Mouse (Mus musculus) myocyte (in vitro differentiated cells): ENCODE measurements around the gene C130079G13Rik. TPM values are rescaled to one million over a fixed set of nuclear protein-coding genes. Genes with fewer than 3 reads are reported as not detected.
"Not testable (repeated sequence)": the region's sequence is repeated elsewhere in the genome, so short reads cannot be mapped to it uniquely, and the experiment has no call there.

Experiments
- H3K27me3 ChIP-seq: one replicate; pipeline ENCODE4 v1.6.1; 2011; ENCODE audit not compliant: control insufficient read depth, insufficient read depth, insufficient read length
- H3K36me3 ChIP-seq: one replicate; pipeline ENCODE4 v1.6.1; 2011; ENCODE audit not compliant: control insufficient read depth, insufficient read depth
- H3K4me2 ChIP-seq: one replicate; pipeline ENCODE4 v1.6.1; 2011; ENCODE audit warnings: low read depth, control low read depth
- H3K4me3 ChIP-seq: one replicate; pipeline ENCODE4 v1.5.1; 2011; ENCODE audit warnings: mild to moderate bottlenecking, control low read depth, moderate library complexity
- H3K79me2 ChIP-seq: one replicate; pipeline ENCODE4 v1.6.1; 2011; ENCODE audit not compliant: control insufficient read depth, insufficient read depth
- H3ac ChIP-seq: one replicate; pipeline ENCODE4 v1.6.1; 2011; ENCODE audit not compliant: control insufficient read depth, insufficient read length
- CEBPB ChIP-seq: IDR thresholded peaks from 2 replicates; pipeline ENCODE4 v1.6.1; 2011; ENCODE audit warnings: mild to moderate bottlenecking, moderate library complexity; ENCODE audit not compliant: poor library complexity, insufficient read depth, severe bottlenecking
- E2F4 ChIP-seq: IDR thresholded peaks from one replicate; pipeline ENCODE4 v1.6.1; 2011; ENCODE audit warnings: mild to moderate bottlenecking, control low read depth, moderate library complexity; ENCODE audit not compliant: insufficient read depth
- MAX ChIP-seq: IDR thresholded peaks from one replicate; pipeline ENCODE4 v1.6.1; 2011; ENCODE audit warnings: low read depth, mild to moderate bottlenecking, control low read depth
- MYOD1 ChIP-seq, 3 experiments: IDR thresholded peaks; one replicate each; pipeline ENCODE4 v1.6.1; 2011; ENCODE audit warnings: control low read depth in 2 of 3, low read depth in 2 of 3, mild to moderate bottlenecking in 2 of 3, moderate library complexity in 1 of 3; ENCODE audit not compliant: insufficient read length in 2 of 3, control insufficient read depth in 1 of 3
- MYOG ChIP-seq, 3 experiments: IDR thresholded peaks; one replicate each; pipeline ENCODE4 v1.6.1; 2011; ENCODE audit warnings: control low read depth in 2 of 3, low read depth in 2 of 3, mild to moderate bottlenecking in 2 of 3; ENCODE audit not compliant: insufficient read length in 2 of 3, control insufficient read depth in 1 of 3, insufficient read depth in 1 of 3
- POLR2A ChIP-seq: IDR thresholded peaks from one replicate; pipeline ENCODE4 v1.6.1; 2011; ENCODE audit warnings: low read depth, mild to moderate bottlenecking, control low read depth, moderate library complexity; ENCODE audit not compliant: insufficient read length
- POLR2AphosphoS2 ChIP-seq: IDR thresholded peaks from one replicate; pipeline ENCODE4 v1.6.1; 2011; ENCODE audit warnings: low read depth, control low read depth; ENCODE audit not compliant: insufficient read length
- REST ChIP-seq: IDR thresholded peaks from one replicate; pipeline ENCODE4 v1.6.1; 2011; ENCODE audit warnings: mild to moderate bottlenecking, control low read depth, moderate library complexity; ENCODE audit not compliant: insufficient read depth, insufficient read length
- SRF ChIP-seq: IDR thresholded peaks from one replicate; pipeline ENCODE4 v1.6.1; 2011; ENCODE audit warnings: low read depth; ENCODE audit not compliant: control insufficient read depth, insufficient read length
- TCF12 ChIP-seq: IDR thresholded peaks from one replicate; pipeline ENCODE4 v1.6.1; 2011; ENCODE audit warnings: mild to moderate bottlenecking, control low read depth; ENCODE audit not compliant: poor library complexity, insufficient read depth, severe bottlenecking
- TCF3 ChIP-seq: IDR thresholded peaks from one replicate; pipeline ENCODE4 v1.6.1; 2011; ENCODE audit warnings: low read depth, control low read depth; ENCODE audit not compliant: insufficient read length
- USF1 ChIP-seq: IDR thresholded peaks from one replicate; pipeline ENCODE4 v1.6.1; 2011; ENCODE audit warnings: low read depth, mild to moderate bottlenecking, control low read depth, moderate library complexity
- polyA plus RNA-seq: library from polyadenylated mRNA; unstranded; fragments of >200 nt; fragmentation: generic; extraction: Trizol; gene quantifications from one replicate; pipeline ENCODE4 v1.2.1, GENCODE M21; 2012; ENCODE audit warnings: missing spikeins

The C130079G13Rik gene
- not detected for polyA plus RNA-seq

- Histone ChIP-seq H3K4me3 (no peak within 1 kb of the TSS), H3K27me3 (no peaks in the 10 kb centered on the region), H3K36me3 (no peaks in the 10 kb centered on the region), H3K79me2 (no peaks in the 10 kb centered on the region), H3K4me2 (no peak within 1 kb of the TSS), H3ac (no peak within 1 kb of the TSS)
- no peak for TF ChIP-seq REST
- no peak for TF ChIP-seq POLR2A
- TF ChIP-seq TCF3, result no peak
- no peak for TF ChIP-seq CEBPB
- TF ChIP-seq MYOG (IDR thresholded peaks at IDR 0.05; ENCODE audit: control insufficient read depth in 1 of 3, insufficient read depth in 1 of 3, insufficient read length in 2 of 3, low read depth in 2 of 3), result no peak
- TF ChIP-seq TCF12, result no peak
Measured at GRCm38 (mm10) chr3:59924914-59925313, at the start of gene C130079G13Rik. Gene C130079G13Rik, plus strand, starts transcription at chr3:59925214.

- H3K27me3 ChIP-seq, H3K36me3 ChIP-seq, H3K79me2 ChIP-seq, H3ac ChIP-seq, H3K4me2 ChIP-seq, H3K4me3 ChIP-seq: not testable (repeated sequence)
Measured at GRCm38 (mm10) chr3:59877601-59878000, 47.4 kb upstream of the C130079G13Rik start.

GRCm38 (mm10) chr3:59879801-59880554 is 45.0 kb upstream of the C130079G13Rik start:
- H3ac ChIP-seq, H3K36me3 ChIP-seq, H3K4me3 ChIP-seq, H3K4me2 ChIP-seq, H3K79me2 ChIP-seq, H3K27me3 ChIP-seq: not testable (repeated sequence)

GRCm38 (mm10) chr3:59893276-59893675 is 31.7 kb upstream of the C130079G13Rik start:
- no peak overlapping the region for H3K4me2 ChIP-seq
- H3K4me3 ChIP-seq, result no peak overlapping the region
- H3K79me2 ChIP-seq, result no peaks in the 10 kb centered on the region
- no peak for TF ChIP-seq CEBPB
- H3ac ChIP-seq, result no peak overlapping the region
- no peaks in the 10 kb centered on the region for H3K27me3 ChIP-seq
- no peaks in the 10 kb centered on the region for H3K36me3 ChIP-seq

- no peak overlapping the region for H3K4me3 ChIP-seq
- no peaks in the 10 kb centered on the region for H3K79me2 ChIP-seq
- no peak overlapping the region for H3ac ChIP-seq
- no peaks in the 10 kb centered on the region for H3K36me3 ChIP-seq
- no peak for TF ChIP-seq TCF3
- TF ChIP-seq POLR2AphosphoS2, result no peak
- no peak for TF ChIP-seq E2F4
- H3K27me3 ChIP-seq, result no peaks in the 10 kb centered on the region
- H3K4me2 ChIP-seq, result no peak overlapping the region
Measured at GRCm38 (mm10) chr3:59934621-59935020, 9.6 kb downstream of the C130079G13Rik start.

GRCm38 (mm10) chr3:59947294-59947950 is 22.4 kb downstream of the C130079G13Rik start:
- H3ac ChIP-seq, result no peak overlapping the region
- no peaks in the 10 kb centered on the region for H3K27me3 ChIP-seq
- no peak overlapping the region for H3K4me2 ChIP-seq
- no peaks in the 10 kb centered on the region for H3K36me3 ChIP-seq
- H3K79me2 ChIP-seq, result no peaks in the 10 kb centered on the region
- H3K4me3 ChIP-seq, result no peak overlapping the region
- TF ChIP-seq E2F4 (no peak), SRF (no peak), MYOG (IDR thresholded peaks at IDR 0.05; ENCODE audit: control insufficient read depth in 1 of 3, insufficient read depth in 1 of 3, insufficient read length in 2 of 3, low read depth in 2 of 3) (no peak), POLR2AphosphoS2 (no peak), USF1 (no peak), CEBPB (no peak), MAX (no peak), POLR2A (no peak), REST (no peak), TCF3 (no peak), MYOD1 (IDR thresholded peaks at IDR 0.05; ENCODE audit: control insufficient read depth in 1 of 3, insufficient read length in 2 of 3, low read depth in 2 of 3) (no peak), TCF12 (no peak)
